Mouse (Mus musculus): Measurements from ENCODE around the gene Flt3.

- TF ChIP-seq POLR2A (IDR thresholded peaks at IDR 0.05; ENCODE audit: borderline replicate concordance, control insufficient read depth, low read depth, low read length) (no peak), CTCF (IDR thresholded peaks at IDR 0.05; ENCODE audit: control insufficient read depth, insufficient read depth, low read length) (no peak)
These were observed 93.5 kb downstream of the Flt3 start, which contains the start of gene Cdx2 for GRCm38 (mm10) chr5:147306638-147307397.

Measured in bone marrow, adult 2 months (tissue).